Mouse (Mus musculus): Measurements from ENCODE around the gene Pcmtd2. TPM values are rescaled to one million over a fixed set of nuclear protein-coding genes. Genes with fewer than 3 reads are reported as not detected.
"Not testable (repeated sequence)": the region's sequence is repeated elsewhere in the genome, so short reads cannot be mapped to it uniquely, and the experiment has no call there.

Pcmtd2 gene
- polyA plus RNA-seq (2014; fragmentation: Nextera tagmentation; extraction: Ambion mirVana): 30.6 and 32.5 TPM in 2 replicates

DNA sequence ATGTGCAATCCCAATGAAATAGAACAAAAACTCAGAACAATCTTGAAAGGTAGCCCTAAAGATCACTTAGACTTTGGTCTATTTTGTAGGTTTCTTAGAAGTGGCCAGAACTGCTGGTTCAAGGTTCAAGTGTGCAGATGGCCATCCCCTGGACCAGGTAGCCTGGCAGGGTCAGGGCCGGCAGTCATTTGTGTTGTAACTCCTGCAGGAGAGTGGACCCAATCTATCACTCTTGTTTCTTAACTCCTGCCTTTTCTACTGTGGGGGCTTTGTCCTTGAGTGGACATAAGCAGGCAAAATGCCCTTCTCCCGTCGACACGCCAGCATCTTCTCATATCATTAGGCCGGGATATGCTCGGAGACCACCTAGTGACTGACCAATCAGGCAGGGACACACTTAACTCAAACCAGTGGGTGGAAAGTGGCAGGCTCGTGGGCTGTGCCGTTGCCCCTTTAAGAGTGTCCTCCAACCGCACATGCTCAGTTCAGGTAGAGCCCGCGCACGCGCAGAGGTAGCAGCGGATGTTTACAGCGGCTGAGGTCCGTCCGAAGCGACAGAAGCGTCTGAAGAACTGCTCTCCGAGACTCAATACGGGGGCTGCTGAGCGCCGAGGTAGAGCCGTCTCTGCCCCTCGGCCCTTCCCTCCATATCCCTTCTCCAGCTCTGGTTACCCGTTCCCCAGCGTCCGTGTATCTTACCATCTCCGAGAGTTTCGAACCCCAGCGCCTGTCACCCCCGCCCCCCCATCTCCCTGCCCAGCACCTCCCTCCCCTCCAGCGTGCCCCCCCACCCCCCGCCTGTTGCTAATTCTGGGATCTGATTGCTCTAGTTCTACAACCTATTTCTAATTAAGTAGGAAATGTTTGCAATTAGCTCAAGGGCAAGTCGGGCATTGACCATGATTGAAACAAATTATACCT is at the start of gene Pcmtd2:
Pcmtd2 (plus strand) TSS at position 483 of the 921 bp plus-strand sequence.
- peaks cover 10% of the 10 kb centered on the region for H3K4me1 ChIP-seq (ENCODE audit: control insufficient read depth, insufficient read depth, low read length)
- peak within 1 kb of the TSS; percentile 70 for H3K4me3 ChIP-seq (ENCODE audit: low read depth, low read length)
- WGBS: 0% methylated on average over 35 of the region's 35 CpGs
- H3K9ac ChIP-seq (ENCODE audit: low read depth, low read length): peak within 1 kb of the TSS; percentile 87
- peak; percentile 99 for ATAC-seq (ENCODE audit: low read depth)
- peak; percentile 97 for DNase-seq (ENCODE audit: low spot score)
- peaks cover 16% of the 10 kb centered on the region for H3K36me3 ChIP-seq (ENCODE audit: control insufficient read depth, insufficient read depth, low read length)
- no peaks in the 10 kb centered on the region for H3K27me3 ChIP-seq (replicated peaks; ENCODE audit: control insufficient read depth, insufficient read depth, low read length)
- H3K4me2 ChIP-seq (ENCODE audit: low read depth, low read length): peak within 1 kb of the TSS; percentile 86
- peak within 1 kb of the TSS; percentile 87 for H3K27ac ChIP-seq (replicated peaks; ENCODE audit: low read depth, low read length)
- no peaks in the 10 kb centered on the region for H3K9me3 ChIP-seq (ENCODE audit: control insufficient read depth, low read length)

DNA sequence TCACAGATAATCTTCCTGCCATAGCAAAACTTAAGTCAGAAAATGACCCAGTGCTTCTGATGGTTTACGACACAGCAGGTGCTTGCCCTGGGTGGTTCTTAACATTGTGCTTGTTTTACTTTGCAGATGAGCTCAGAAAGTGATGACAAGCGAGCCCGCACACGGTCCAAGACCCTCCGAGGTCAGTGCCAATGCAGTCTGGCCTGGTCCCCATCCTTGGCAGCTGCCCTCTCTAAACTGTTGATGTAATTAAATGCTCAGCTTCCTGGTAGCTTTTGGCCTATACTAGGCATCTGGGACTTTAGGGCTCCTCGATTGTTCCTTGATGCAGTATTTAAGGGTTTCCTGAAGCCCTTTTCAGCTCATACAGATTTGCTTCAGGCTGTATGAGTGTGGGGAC is 48.3 kb upstream of the Pcmtd2 start:
- ATAC-seq (ENCODE audit: low read depth): no peak
- DNase-seq (ENCODE audit: low spot score): no peak
- Histone ChIP-seq H3K9me3 (ENCODE audit: control insufficient read depth, low read length) (no peaks in the 10 kb centered on the region), H3K27ac (replicated peaks; ENCODE audit: low read depth, low read length) (no peak overlapping the region), H3K36me3 (ENCODE audit: control insufficient read depth, insufficient read depth, low read length) (no peaks in the 10 kb centered on the region), H3K4me3 (ENCODE audit: low read depth, low read length) (no peak overlapping the region), H3K4me1 (ENCODE audit: control insufficient read depth, insufficient read depth, low read length) (no peaks in the 10 kb centered on the region), H3K27me3 (replicated peaks; ENCODE audit: control insufficient read depth, insufficient read depth, low read length) (no peaks in the 10 kb centered on the region), H3K4me2 (ENCODE audit: low read depth, low read length) (no peak overlapping the region), H3K9ac (ENCODE audit: low read depth, low read length) (no peak overlapping the region)
- WGBS: 77% methylated on average over 6 of the region's 6 CpGs

DNA sequence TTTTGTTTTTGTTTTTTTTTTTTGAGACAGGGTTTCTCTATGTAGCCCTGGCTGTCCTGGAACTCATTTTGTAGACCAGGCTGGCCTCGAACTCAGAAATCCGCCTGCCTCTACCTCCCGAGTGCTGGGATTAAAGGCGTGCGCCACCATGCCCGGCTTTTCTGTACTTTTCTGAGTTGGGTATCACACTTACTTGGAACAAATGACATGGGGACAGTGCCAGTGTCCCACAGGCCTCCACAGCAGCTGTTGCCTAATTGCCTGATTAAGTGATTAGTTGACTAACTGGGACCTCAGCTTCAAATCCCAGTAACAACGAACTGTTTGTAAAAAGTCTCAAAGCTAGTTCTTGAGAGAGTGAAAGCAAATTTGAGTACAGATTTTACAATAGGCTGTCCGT is 44.5 kb upstream of the Pcmtd2 start:
- not testable (repeated sequence) for ATAC-seq (ENCODE audit: low read depth); H3K4me2 ChIP-seq (ENCODE audit: low read depth, low read length); H3K36me3 ChIP-seq (ENCODE audit: control insufficient read depth, insufficient read depth, low read length); H3K27me3 ChIP-seq (replicated peaks; ENCODE audit: control insufficient read depth, insufficient read depth, low read length); H3K4me1 ChIP-seq (ENCODE audit: control insufficient read depth, insufficient read depth, low read length); H3K27ac ChIP-seq (replicated peaks; ENCODE audit: low read depth, low read length); H3K9me3 ChIP-seq (ENCODE audit: control insufficient read depth, low read length); H3K9ac ChIP-seq (ENCODE audit: low read depth, low read length); H3K4me3 ChIP-seq (ENCODE audit: low read depth, low read length)
- 75% methylated on average over 8 of the region's 8 CpGs for WGBS
- DNase-seq (ENCODE audit: low spot score): peak; percentile 9

DNA sequence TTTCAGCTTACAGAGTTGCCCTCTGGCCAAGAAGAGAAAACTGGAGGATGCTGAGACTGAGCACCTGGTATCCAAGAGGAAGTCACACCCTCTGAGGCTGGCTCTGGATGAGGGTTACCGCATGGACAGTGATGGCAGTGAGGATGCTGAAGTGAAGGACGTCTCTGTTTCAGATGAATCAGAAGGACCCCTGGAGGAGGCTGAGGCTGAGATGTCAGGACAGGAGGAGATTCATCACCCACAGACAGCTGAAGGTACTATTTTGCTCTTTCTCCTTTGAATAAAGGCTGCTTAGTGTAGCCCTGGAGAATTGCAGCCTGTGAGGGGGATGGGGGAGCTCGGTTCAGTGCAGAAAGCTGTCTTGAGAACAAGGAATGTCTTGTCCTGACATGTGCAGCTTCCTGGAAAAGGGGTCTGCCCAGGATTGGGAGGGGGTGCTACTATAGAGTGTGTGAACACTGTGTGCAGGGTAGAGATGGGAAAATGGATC is 42.0 kb upstream of the Pcmtd2 start:
- Histone ChIP-seq H3K27ac (replicated peaks; ENCODE audit: low read depth, low read length) (no peak overlapping the region), H3K4me1 (ENCODE audit: control insufficient read depth, insufficient read depth, low read length) (no peaks in the 10 kb centered on the region), H3K4me2 (ENCODE audit: low read depth, low read length) (no peak overlapping the region), H3K36me3 (ENCODE audit: control insufficient read depth, insufficient read depth, low read length) (no peaks in the 10 kb centered on the region), H3K4me3 (ENCODE audit: low read depth, low read length) (no peak overlapping the region), H3K9me3 (ENCODE audit: control insufficient read depth, low read length) (no peaks in the 10 kb centered on the region), H3K9ac (ENCODE audit: low read depth, low read length) (no peak overlapping the region), H3K27me3 (replicated peaks; ENCODE audit: control insufficient read depth, insufficient read depth, low read length) (no peaks in the 10 kb centered on the region)
- ATAC-seq (ENCODE audit: low read depth) (no peak), DNase-seq (ENCODE audit: low spot score) (no peak)
- WGBS: 13% methylated on average over 3 of the region's 3 CpGs

DNA sequence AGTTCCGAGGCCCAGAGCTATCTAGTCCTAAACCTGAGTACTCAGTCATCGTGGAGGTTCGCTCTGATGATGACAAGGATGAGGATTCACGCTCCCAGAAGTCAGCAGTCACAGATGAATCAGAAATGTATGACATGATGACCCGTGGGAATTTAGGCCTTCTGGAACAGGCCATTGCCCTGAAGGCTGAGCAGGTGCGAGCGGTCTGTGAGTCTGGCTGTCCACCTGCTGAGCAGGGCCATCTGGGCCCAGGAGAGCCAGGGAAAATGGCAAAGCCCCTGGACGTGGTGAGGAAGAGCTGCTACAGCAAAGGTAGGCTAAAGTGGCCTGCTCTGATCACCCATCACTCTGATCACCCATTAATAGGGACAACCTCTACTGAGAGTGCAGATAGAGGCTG is 40.0 kb upstream of the Pcmtd2 start:
- DNase-seq (ENCODE audit: low spot score) (no peak), ATAC-seq (ENCODE audit: low read depth) (no peak)
- Histone ChIP-seq H3K4me2 (ENCODE audit: low read depth, low read length) (no peak overlapping the region), H3K4me1 (ENCODE audit: control insufficient read depth, insufficient read depth, low read length) (no peaks in the 10 kb centered on the region), H3K9ac (ENCODE audit: low read depth, low read length) (no peak overlapping the region), H3K9me3 (ENCODE audit: control insufficient read depth, low read length) (no peaks in the 10 kb centered on the region), H3K36me3 (ENCODE audit: control insufficient read depth, insufficient read depth, low read length) (no peaks in the 10 kb centered on the region), H3K27ac (replicated peaks; ENCODE audit: low read depth, low read length) (no peak overlapping the region), H3K4me3 (ENCODE audit: low read depth, low read length) (no peak overlapping the region), H3K27me3 (replicated peaks; ENCODE audit: control insufficient read depth, insufficient read depth, low read length) (no peaks in the 10 kb centered on the region)
- 75% methylated on average over 8 of the region's 8 CpGs for WGBS

DNA sequence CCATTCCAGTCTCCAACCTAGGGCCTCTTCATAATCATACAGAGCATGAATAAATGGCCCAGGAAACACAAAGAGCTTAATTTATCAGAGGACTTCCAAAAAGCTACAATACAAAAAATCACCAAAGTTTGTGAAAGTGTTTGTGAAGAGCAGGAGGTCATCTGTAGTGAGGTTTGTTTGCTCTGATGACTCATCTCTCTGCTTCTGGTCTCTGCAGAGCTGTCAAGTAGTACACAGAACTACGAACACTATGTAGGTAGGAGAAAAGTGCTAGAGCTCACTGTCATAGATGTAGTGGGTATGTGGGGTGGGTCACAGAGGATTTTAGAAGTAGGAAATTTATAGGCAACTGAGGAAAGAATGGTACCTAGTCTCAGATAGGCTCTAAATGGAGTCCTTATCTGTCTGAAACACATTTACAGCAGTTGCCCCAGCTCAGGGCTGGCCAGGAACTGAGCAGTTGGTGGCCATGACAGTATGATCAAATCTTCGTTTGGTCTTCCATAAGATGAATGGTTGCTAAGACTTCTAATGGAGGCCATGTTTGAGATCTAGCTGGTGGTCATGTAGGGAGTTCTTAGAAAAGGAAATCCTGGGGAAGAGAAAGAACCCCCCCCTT is 8.5 kb upstream of the Pcmtd2 start:
- no peaks in the 10 kb centered on the region for H3K27me3 ChIP-seq (replicated peaks; ENCODE audit: control insufficient read depth, insufficient read depth, low read length)
- no peaks in the 10 kb centered on the region for H3K9me3 ChIP-seq (ENCODE audit: control insufficient read depth, low read length)
- no peak overlapping the region for H3K4me3 ChIP-seq (ENCODE audit: low read depth, low read length)
- 64% methylated on average over 2 of the region's 2 CpGs for WGBS
- no peaks in the 10 kb centered on the region for H3K36me3 ChIP-seq (ENCODE audit: control insufficient read depth, insufficient read depth, low read length)
- no peak overlapping the region for H3K4me2 ChIP-seq (ENCODE audit: low read depth, low read length)
- H3K9ac ChIP-seq (ENCODE audit: low read depth, low read length): no peak overlapping the region
- DNase-seq (ENCODE audit: low spot score): no peak
- H3K4me1 ChIP-seq (ENCODE audit: control insufficient read depth, insufficient read depth, low read length): no peaks in the 10 kb centered on the region
- ATAC-seq (ENCODE audit: low read depth): no peak
- no peak overlapping the region for H3K27ac ChIP-seq (replicated peaks; ENCODE audit: low read depth, low read length)

DNA sequence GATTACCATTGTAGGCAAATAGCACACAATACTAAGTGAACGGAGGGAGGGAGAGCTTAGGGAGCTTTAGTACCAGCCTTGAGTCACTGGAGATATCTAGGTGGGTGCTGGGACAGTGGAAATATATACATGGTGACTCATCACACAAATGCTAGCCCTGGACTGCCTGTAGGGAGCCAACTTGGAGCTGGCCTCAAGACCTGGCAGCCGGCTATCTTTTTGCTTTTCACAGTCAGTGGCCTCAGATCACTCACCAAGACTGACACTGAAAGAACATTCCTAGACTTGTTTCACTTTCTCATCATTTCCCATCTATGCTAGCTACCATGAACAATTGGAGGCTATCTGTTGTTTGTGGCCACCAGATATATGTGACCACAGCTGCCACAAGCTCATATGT is 4.9 kb upstream of the Pcmtd2 start:
- Histone ChIP-seq H3K9me3 (ENCODE audit: control insufficient read depth, low read length) (no peaks in the 10 kb centered on the region), H3K4me1 (ENCODE audit: control insufficient read depth, insufficient read depth, low read length) (peaks cover 4% of the 10 kb centered on the region; the same call in 1 of the 2 replicates), H3K4me3 (ENCODE audit: low read depth, low read length) (no peak overlapping the region), H3K9ac (ENCODE audit: low read depth, low read length) (no peak overlapping the region), H3K27me3 (replicated peaks; ENCODE audit: control insufficient read depth, insufficient read depth, low read length) (no peaks in the 10 kb centered on the region), H3K27ac (replicated peaks; ENCODE audit: low read depth, low read length) (no peak overlapping the region), H3K4me2 (ENCODE audit: low read depth, low read length) (no peak overlapping the region), H3K36me3 (ENCODE audit: control insufficient read depth, insufficient read depth, low read length) (no peaks in the 10 kb centered on the region)
- WGBS: 68% methylated on average over 2 of the region's 2 CpGs
- DNase-seq (ENCODE audit: low spot score) (no peak), ATAC-seq (ENCODE audit: low read depth) (no peak)

DNA sequence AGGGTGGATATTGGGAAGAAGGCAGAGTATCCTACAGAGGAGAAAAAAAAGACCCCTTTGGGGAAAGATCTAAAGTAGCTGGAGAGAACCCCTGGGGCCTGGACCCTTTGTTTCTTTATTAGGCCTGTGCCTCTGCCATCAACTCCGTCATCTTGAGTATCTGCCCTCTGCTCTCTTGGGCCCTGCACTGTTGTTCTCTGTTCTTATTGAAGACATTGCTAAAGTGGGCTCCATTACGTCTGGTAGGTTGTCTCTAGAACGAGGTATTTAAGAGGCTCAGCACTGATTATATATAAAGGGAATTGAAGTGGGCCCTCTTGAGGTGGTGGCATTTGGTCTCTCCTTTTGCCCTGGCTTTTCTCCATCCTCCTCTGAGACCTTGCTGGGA is 633 bp downstream of the Pcmtd2 start:
- Histone ChIP-seq H3K27ac (replicated peaks; ENCODE audit: low read depth, low read length) (peak overlapping the region; percentile 87), H3K36me3 (ENCODE audit: control insufficient read depth, insufficient read depth, low read length) (peaks cover 18% of the 10 kb centered on the region), H3K4me1 (ENCODE audit: control insufficient read depth, insufficient read depth, low read length) (peaks cover 10% of the 10 kb centered on the region), H3K9me3 (ENCODE audit: control insufficient read depth, low read length) (no peaks in the 10 kb centered on the region), H3K4me3 (ENCODE audit: low read depth, low read length) (peak overlapping the region; percentile 70), H3K4me2 (ENCODE audit: low read depth, low read length) (peak overlapping the region; percentile 86), H3K9ac (ENCODE audit: low read depth, low read length) (peak overlapping the region; percentile 87), H3K27me3 (replicated peaks; ENCODE audit: control insufficient read depth, insufficient read depth, low read length) (no peaks in the 10 kb centered on the region)
- DNase-seq (ENCODE audit: low spot score): no peak
- ATAC-seq (ENCODE audit: low read depth): 0 out of 2 replicates have a peak, but pooled peaks have one; percentile 5
- 0% methylated on average over 3 of the region's 3 CpGs for WGBS
